Mouse (Mus musculus) embryonic fibroblast, embryonic 13.5 days (primary cell): ENCODE measurements at regions not wholly inside any gene's neighbourhood (a gene's known extent, or its start where the extent isn't known, plus 50 kb on each side); places are given as distances from the start of the nearest gene placed in this dataset.

Source experiments
- H3K27ac ChIP-seq: 2 replicates; pipeline ENCODE4 v1.5.1; 2012; ENCODE audit warnings: low read length, control low read depth, inconsistent platforms; ENCODE audit not compliant: insufficient read depth
- H3K4me1 ChIP-seq: 2 replicates; pipeline ENCODE4 v1.6.1; 2011; ENCODE audit warnings: low read length; ENCODE audit not compliant: control insufficient read depth, insufficient read depth
- H3K4me3 ChIP-seq: 2 replicates; pipeline ENCODE4 v1.5.1; 2011; ENCODE audit warnings: mild to moderate bottlenecking, control low read depth, low read length; ENCODE audit not compliant: insufficient read depth
- CTCF ChIP-seq: IDR thresholded peaks from 2 replicates; pipeline ENCODE4 v1.5.1; 2011; ENCODE audit warnings: mild to moderate bottlenecking, control low read depth, low read length, moderate library complexity, borderline replicate concordance; ENCODE audit not compliant: insufficient read depth
- POLR2A ChIP-seq: IDR thresholded peaks from 2 replicates; pipeline ENCODE4 v1.6.1; 2011; ENCODE audit warnings: low read depth, mild to moderate bottlenecking, control low read depth, low read length, moderate library complexity

DNA sequence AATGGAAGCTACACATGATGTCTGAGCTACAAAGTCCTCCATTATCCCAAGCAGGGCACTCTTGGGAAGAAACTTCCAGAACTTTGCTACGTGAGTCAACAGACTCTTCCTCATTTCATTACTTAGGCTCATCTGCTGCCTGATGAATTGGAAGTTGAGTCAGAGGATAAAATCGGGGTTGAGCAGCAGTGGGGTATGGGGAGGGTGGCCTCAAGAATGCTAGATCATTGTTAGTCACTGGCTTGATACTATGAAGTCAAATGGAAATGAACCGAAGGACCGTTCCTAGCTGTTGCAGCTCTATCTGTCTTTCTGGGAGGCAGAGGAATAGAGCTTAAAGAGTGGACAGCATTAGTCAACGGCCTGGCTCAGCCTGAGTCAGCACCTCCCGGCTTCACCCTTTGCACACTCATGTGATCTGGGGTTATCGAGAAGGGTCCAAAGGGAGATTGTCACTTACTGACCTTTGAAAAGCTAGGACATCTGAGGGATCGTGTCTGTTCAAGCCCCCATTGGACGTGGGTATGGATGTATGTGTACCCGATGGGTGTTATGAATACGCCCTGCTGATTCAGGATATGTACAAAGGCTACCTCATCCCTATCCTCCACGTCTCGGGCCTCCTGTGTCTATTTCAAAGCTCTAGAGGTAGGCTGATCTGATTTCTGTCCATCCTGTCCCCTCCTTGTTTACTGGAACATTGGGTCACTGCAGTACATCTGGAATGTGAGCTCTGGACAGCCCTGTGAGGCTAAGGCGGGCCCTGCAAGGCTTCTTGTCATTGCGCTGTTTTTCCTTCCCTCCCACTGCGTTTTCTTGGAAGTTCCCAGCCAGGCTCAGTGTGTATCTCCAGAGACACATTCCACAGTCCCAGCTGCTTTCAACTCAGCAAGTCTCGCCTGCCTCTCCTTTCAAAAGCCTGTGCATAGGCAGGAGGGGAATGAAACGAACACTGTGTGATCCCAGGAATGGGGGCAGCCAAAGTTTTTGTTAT is 135.4 kb upstream of the Zfp648 start:
- peak overlapping the region; percentile 62; the same call in 1 of the 2 replicates for H3K27ac ChIP-seq
- no peak overlapping the region for H3K4me3 ChIP-seq
- H3K4me1 ChIP-seq = no peaks in the 10 kb centered on the region; the same call in 1 of the 2 replicates
- TF ChIP-seq CTCF = no peak
- no peak for TF ChIP-seq POLR2A

GRCm38 (mm10) chr1:154067856-154068255 is 133.1 kb upstream of the Zfp648 start:
- no peak for TF ChIP-seq CTCF
- TF ChIP-seq POLR2A = no peak
- Histone ChIP-seq H3K27ac (no peak overlapping the region), H3K4me1 (no peaks in the 10 kb centered on the region; the same call in 1 of the 2 replicates), H3K4me3 (no peak overlapping the region)

DNA sequence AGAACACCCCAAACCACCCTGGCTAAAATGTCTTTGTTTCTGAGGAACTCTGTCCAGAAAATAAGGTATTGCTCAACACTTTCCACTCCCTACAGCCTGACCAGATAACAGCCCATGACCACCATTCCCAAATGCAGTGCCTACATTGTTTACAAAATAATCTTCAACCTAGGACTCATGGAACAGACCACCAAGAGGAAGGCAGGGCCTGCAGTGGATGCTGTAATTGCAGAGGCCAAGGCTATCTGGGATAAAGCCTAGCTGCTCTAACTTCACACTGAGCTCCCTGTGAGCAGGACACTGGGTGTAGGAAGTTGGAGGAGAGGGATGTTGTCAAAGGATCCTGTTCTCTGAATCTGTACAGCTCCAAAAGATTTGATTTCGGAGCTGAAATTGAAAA is 126.7 kb upstream of the Zfp648 start:
- Histone ChIP-seq H3K27ac (no peak overlapping the region), H3K4me1 (no peaks in the 10 kb centered on the region), H3K4me3 (no peak overlapping the region)
- no peak for TF ChIP-seq CTCF
- TF ChIP-seq POLR2A = no peak

GRCm38 (mm10) chr1:154076684-154077475 is 124.1 kb upstream of the Zfp648 start:
- Histone ChIP-seq H3K4me3 (no peak overlapping the region), H3K27ac (no peak overlapping the region), H3K4me1 (no peaks in the 10 kb centered on the region)
- TF ChIP-seq CTCF (no peak), POLR2A (no peak)

- TF ChIP-seq CTCF = no peak
- TF ChIP-seq POLR2A = no peak
- no peak overlapping the region for H3K27ac ChIP-seq
Measured at GRCm38 (mm10) chr1:154080505-154081380, 120.2 kb upstream of the Zfp648 start.

DNA sequence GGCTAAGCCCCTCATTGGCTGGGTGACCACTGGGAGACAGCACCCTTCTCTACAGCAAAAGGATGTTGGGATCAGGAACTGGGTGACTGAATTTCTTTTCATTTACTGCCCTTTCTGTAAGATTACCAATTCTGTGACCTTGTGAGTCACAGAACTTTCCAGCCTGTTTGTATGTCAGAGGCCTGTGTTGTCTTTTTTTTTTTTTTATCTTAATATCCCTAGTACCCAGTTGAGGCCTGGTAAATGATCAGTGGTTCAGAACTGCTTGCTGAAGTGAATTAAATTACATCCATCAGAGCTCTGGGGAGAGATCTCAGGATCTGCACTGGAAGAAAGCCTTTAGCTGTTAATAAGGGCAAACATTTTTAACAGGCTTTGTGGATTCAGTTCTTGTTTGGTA is 114.8 kb upstream of the Zfp648 start:
- Histone ChIP-seq H3K4me1 (no peaks in the 10 kb centered on the region), H3K4me3 (no peak overlapping the region), H3K27ac (no peak overlapping the region)
- TF ChIP-seq CTCF (no peak), POLR2A (no peak)

More at GRCm38 (mm10) chr1:154080505-154081380, 120.2 kb upstream of the Zfp648 start:
- H3K4me3 ChIP-seq = no peak overlapping the region
- no peaks in the 10 kb centered on the region for H3K4me1 ChIP-seq

DNA sequence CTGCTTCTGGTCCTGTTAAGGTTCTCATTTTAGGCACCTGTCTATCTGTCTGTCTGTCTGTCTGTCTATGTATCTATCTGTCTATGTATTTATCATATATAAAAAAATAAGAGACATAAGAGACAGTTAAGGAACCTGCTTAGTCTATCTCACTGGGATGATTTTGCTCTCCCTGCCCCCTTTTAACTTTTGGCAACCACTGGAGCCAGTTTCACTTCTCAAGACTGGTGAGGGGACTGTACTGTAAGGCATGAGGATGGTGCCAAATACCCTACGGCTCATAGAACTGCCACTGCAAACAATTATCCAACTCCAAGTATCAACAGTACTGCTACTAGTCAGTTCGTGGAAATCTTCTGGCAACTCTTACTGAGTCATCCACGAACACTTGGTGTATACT is 111.2 kb upstream of the Zfp648 start:
- TF ChIP-seq CTCF (no peak), POLR2A (no peak)
- H3K4me3 ChIP-seq = no peak overlapping the region
- H3K4me1 ChIP-seq = no peaks in the 10 kb centered on the region
- no peak overlapping the region for H3K27ac ChIP-seq

DNA sequence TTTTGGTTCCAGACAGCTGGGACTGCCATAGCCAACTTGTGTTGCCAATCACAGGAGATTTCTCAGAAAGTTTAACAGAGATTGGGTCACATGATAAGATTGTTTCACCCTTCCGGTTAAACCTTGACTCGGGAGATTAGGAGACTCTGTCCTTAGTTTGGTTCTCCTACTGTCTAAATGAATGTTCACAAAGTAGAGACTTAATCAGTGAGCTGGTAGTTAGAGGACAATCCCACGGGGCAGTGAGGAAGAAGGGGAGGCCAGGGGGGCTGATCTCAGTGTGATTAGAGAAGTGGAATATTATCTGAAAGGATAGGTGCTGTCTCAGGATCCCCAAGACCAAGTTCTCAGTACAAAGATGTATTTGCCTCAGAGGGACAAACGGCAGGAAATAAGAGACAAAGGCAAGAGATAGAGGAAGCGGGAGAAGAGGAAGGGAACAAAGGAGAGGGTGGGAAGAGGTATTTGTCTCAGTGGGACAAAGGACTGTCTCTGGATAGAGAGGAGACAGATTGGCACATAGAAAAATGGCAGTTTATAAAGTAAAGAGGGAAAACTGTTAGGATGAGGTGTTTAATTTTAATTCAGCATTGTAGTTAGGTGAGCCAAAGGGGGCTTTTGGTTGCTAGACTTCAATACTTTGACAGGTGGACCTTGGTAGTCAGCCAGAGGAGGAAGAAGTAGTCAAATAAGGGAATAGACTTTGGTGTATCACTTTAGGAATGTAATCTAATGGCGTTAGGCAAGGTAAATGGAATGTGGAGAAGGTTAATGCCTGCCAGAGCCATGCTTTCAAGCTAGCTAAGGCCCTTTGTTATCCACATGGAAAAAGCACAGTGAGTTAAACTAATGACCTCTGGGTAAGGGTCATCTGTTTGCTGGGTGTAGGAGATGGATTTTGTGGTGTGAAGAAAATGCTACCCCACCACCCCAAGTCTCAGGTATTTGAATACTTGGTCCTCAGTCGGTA is 110.2 kb upstream of the Zfp648 start:
- Histone ChIP-seq H3K4me3 (no peak overlapping the region), H3K4me1 (no peaks in the 10 kb centered on the region), H3K27ac (no peak overlapping the region)
- TF ChIP-seq POLR2A (no peak), CTCF (no peak)
